Comparison of ENCODE assay signal across 9 mouse cellular contexts in genomic region chr11:8589226-8589905, GRCm38 (mm10).
DNase-seq lines count a peak whose midpoint lies in the region; ATAC-seq and TF ChIP-seq lines count a peak whose summit lies in the region.
"Had no signal": no experiment of that assay in that cellular context is flagged by ENCODE, and none has a peak within 500 bp of the region (broad histone marks: within the 10 kb centered on the region; RNA-seq: fewer than 3 reads in every experiment).

No protein-coding gene starts in this region.

- no peaks in the 10 kb centered on the region for H3K9me3 ChIP-seq in ES-Bruce4 (replicated peaks; ENCODE audit: control insufficient read depth, insufficient read depth, low read length, poor library complexity, severe bottlenecking)
- H3K9me3 ChIP-seq in heart, postnatal 0 days (replicated peaks; ENCODE audit: control insufficient read depth, low read length): no peaks in the 10 kb centered on the region
- H3K9me3 ChIP-seq in liver, embryonic 12.5 days (replicated peaks): no peaks in the 10 kb centered on the region
- H3K9me3 ChIP-seq in neural tube, embryonic 15.5 days (replicated peaks): no peaks in the 10 kb centered on the region
- H3K9me3 ChIP-seq: neural tube, embryonic 12.5 days had no signal

- H3K9ac ChIP-seq in ES-Bruce4 (ENCODE audit: low read depth, poor library complexity, severe bottlenecking): no peak overlapping the region
- no peak overlapping the region for H3K9ac ChIP-seq in heart, postnatal 0 days (replicated peaks; ENCODE audit: low read depth, low read length)
- H3K9ac ChIP-seq in liver, embryonic 12.5 days: no peak overlapping the region
- H3K9ac ChIP-seq in neural tube, embryonic 15.5 days (replicated peaks): no peak overlapping the region
- H3K9ac ChIP-seq: neural tube, embryonic 12.5 days had no signal

- H3K36me3 ChIP-seq in ES-Bruce4 (ENCODE audit: control insufficient read depth, insufficient read depth, low read length, poor library complexity, severe bottlenecking): peaks cover 13% of the 10 kb centered on the region
- no peaks in the 10 kb centered on the region for H3K36me3 ChIP-seq in heart, postnatal 0 days (replicated peaks; ENCODE audit: control insufficient read depth, insufficient read depth, low read length)
- no peaks in the 10 kb centered on the region for H3K36me3 ChIP-seq in liver, embryonic 12.5 days
- no peaks in the 10 kb centered on the region for H3K36me3 ChIP-seq in neural tube, embryonic 15.5 days
- H3K36me3 ChIP-seq: neural tube, embryonic 12.5 days had no signal

- TF ChIP-seq POLR2A in ES-Bruce4 (IDR thresholded peaks at IDR 0.05; ENCODE audit: insufficient read depth, low read length): no peak

- peak; percentile 90 for DNase-seq in 3T3-L1 (ENCODE audit: low read depth, low spot score)
- no peak for DNase-seq in heart, postnatal 0 days (ENCODE audit: low spot score)
- peak; percentile 47 for DNase-seq in right cerebral cortex, postnatal 25 days
- DNase-seq in adrenal gland, postnatal 4 days (ENCODE audit: low spot score in 2 of 2): no peak

- peaks cover 9% of the 10 kb centered on the region for H3K4me1 ChIP-seq in ES-Bruce4 (ENCODE audit: control insufficient read depth, insufficient read depth, low read length)
- H3K4me1 ChIP-seq in heart, postnatal 0 days (ENCODE audit: control insufficient read depth, insufficient read depth): peaks cover 30% of the 10 kb centered on the region
- H3K4me1 ChIP-seq in liver, embryonic 12.5 days: peaks cover 24% of the 10 kb centered on the region
- H3K4me1 ChIP-seq in neural tube, embryonic 15.5 days: 0 out of 2 replicates have a peak, but pooled peaks cover 3% of the 10 kb centered on the region

- TF ChIP-seq EP300 in ES-Bruce4 (IDR thresholded peaks at IDR 0.05; ENCODE audit: insufficient read depth, low read depth, low read length): 0 out of 2 replicates have a peak, but pooled peaks have one; percentile 31
- TF ChIP-seq EP300 in heart, postnatal 0 days (IDR thresholded peaks at IDR 0.05; ENCODE audit: low read depth): no peak

- no peak for TF ChIP-seq CTCF in ES-Bruce4 (IDR thresholded peaks at IDR 0.05; ENCODE audit: low read depth, low read length)
- TF ChIP-seq CTCF in heart, postnatal 0 days (IDR thresholded peaks at IDR 0.05; ENCODE audit: low read depth): no peak

- H3K27me3 ChIP-seq in ES-Bruce4 (ENCODE audit: control insufficient read depth, insufficient read depth, low read length, poor library complexity, severe bottlenecking): no peaks in the 10 kb centered on the region
- H3K27me3 ChIP-seq in heart, postnatal 0 days (ENCODE audit: control insufficient read depth, insufficient read depth, low read length): no peaks in the 10 kb centered on the region
- no peaks in the 10 kb centered on the region for H3K27me3 ChIP-seq in liver, embryonic 12.5 days (replicated peaks)
- H3K27me3 ChIP-seq in neural tube, embryonic 15.5 days (replicated peaks): no peaks in the 10 kb centered on the region
- H3K27me3 ChIP-seq: neural tube, embryonic 12.5 days had no signal

- no peak overlapping the region for H3K4me3 ChIP-seq in ES-Bruce4 (ENCODE audit: low read depth, low read length)
- no peak overlapping the region for H3K4me3 ChIP-seq in heart, postnatal 0 days (ENCODE audit: low read depth, low read length)
- H3K4me3 ChIP-seq in liver, embryonic 12.5 days: no peak overlapping the region
- no peak overlapping the region for H3K4me3 ChIP-seq in neural tube, embryonic 15.5 days (replicated peaks)
- H3K4me3 ChIP-seq: neural tube, embryonic 12.5 days had no signal

- H3K4me2 ChIP-seq in heart, postnatal 0 days (ENCODE audit: low read depth, low read length): no peak overlapping the region
- H3K4me2 ChIP-seq in liver, embryonic 12.5 days: no peak overlapping the region
- H3K4me2 ChIP-seq in neural tube, embryonic 15.5 days: no peak overlapping the region
- H3K4me2 ChIP-seq: neural tube, embryonic 12.5 days had no signal

- WGBS in heart, postnatal 0 days: 54% methylated on average over 9 of the region's 9 CpGs
- 33% methylated on average over 9 of the region's 9 CpGs for WGBS in liver, embryonic 12.5 days (ENCODE audit: insufficient replicate concordance)
- 68% methylated on average over 9 of the region's 9 CpGs for WGBS in neural tube, embryonic 15.5 days

- no peak for ATAC-seq in heart, postnatal 0 days (ENCODE audit: insufficient read depth, low read depth)
- no peak for ATAC-seq in liver, embryonic 12.5 days
- ATAC-seq in neural tube, embryonic 15.5 days (ENCODE audit: low FRiP score): no peak
- ATAC-seq in cerebellum, adult (ENCODE audit: insufficient number of reproducible peaks, low FRiP score, low TSS enrichment): no peak

- peak overlapping the region; percentile 92 for H3K27ac ChIP-seq in ES-Bruce4 (ENCODE audit: insufficient read depth, low read length)
- H3K27ac ChIP-seq in heart, postnatal 0 days (ENCODE audit: low read depth): peak overlapping the region; percentile 40; the same call in 1 of the 2 replicates
- 0 out of 2 replicates have a peak overlapping the region, but pooled peaks have one; percentile 46 for H3K27ac ChIP-seq in liver, embryonic 12.5 days
- no peak overlapping the region for H3K27ac ChIP-seq in neural tube, embryonic 15.5 days (replicated peaks)
- H3K27ac ChIP-seq: neural tube, embryonic 12.5 days had no signal

Comparison
In these comparisons a context has a peak if more than half of its experiments do, and no peak if none do; other contexts are left out.
1. DNase-seq: peak in 3T3-L1 (single experiment) and right cerebral cortex, postnatal 25 days (single experiment); none in heart, postnatal 0 days (single experiment) and adrenal gland, postnatal 4 days (0 of 2).